Mouse (Mus musculus) heart, embryonic 16.5 days (tissue): ENCODE results near the gene Tbxas1. TPM values are rescaled to one million over a fixed set of nuclear protein-coding genes. Genes with fewer than 3 reads are reported as not detected.

ENCODE experiments used
- ATAC-seq: fragments of 200-750 bp; cut with Nextera tagmentation; replicated peaks from 2 replicates; pipeline ENCODE4 v1.8.0; 2017; ENCODE audit warnings: moderate number of reproducible peaks; ENCODE audit not compliant: insufficient read depth, low FRiP score; ENCODE audit errors: extremely low read depth
- H3K27ac ChIP-seq: fragments of 300-500 bp; sonication (generic); 2 replicates; pipeline ENCODE4 v1.5.1; 2014; ENCODE audit warnings: mild to moderate bottlenecking, low read length, control low read depth, moderate library complexity
- H3K27me3 ChIP-seq: fragments of 300-500 bp; sonication (generic); 2 replicates; pipeline ENCODE4 v1.6.1; 2014; ENCODE audit warnings: low read length, mixed read lengths; ENCODE audit not compliant: control insufficient read depth, insufficient read depth
- H3K36me3 ChIP-seq: fragments of 300-500 bp; sonication (generic); 2 replicates; pipeline ENCODE4 v1.6.1; 2014; ENCODE audit not compliant: control insufficient read depth, insufficient read depth
- H3K4me1 ChIP-seq: fragments of 300-500 bp; sonication (generic); 2 replicates; pipeline ENCODE4 v1.6.1; 2014; ENCODE audit warnings: low read length, mixed read lengths; ENCODE audit not compliant: control insufficient read depth, insufficient read depth
- H3K4me2 ChIP-seq: fragments of 300-500 bp; sonication (generic); 2 replicates; pipeline ENCODE4 v1.6.1; 2014; ENCODE audit warnings: low read depth, mild to moderate bottlenecking, control low read depth, low read length
- H3K4me3 ChIP-seq: fragments of 300-500 bp; sonication (generic); 2 replicates; pipeline ENCODE4 v1.5.1; 2014; ENCODE audit warnings: mild to moderate bottlenecking, control low read depth, low read length
- H3K9ac ChIP-seq: fragments of 300-500 bp; sonication (generic); 2 replicates; pipeline ENCODE4 v1.6.1; 2014; ENCODE audit warnings: low read length, control low read depth
- H3K9me3 ChIP-seq: fragments of 300-500 bp; sonication (generic); replicated peaks from 2 replicates; pipeline ENCODE4 v1.6.1; 2016; ENCODE audit warnings: low read length; ENCODE audit not compliant: control insufficient read depth
- WGBS: fragments of 180-500 bp; shearing (Covaris S2); extraction: QIAGEN DNeasy Blood & Tissue Kit; methylation state at CpG from one replicate; pipeline ENCODE4 v1.1.7; 2014; 5-methylcytosine and 5-hydroxymethylcytosine counted together
- polyA plus RNA-seq: library from polyadenylated mRNA; unstranded; fragments of >200 nt; fragmentation: Nextera tagmentation; extraction: Ambion mirVana; gene quantifications from 2 replicates; pipeline ENCODE4 v1.2.1, GENCODE M21; 2015

Gene Tbxas1
- polyA plus RNA-seq, 1 experiment from 2014 or later, result 1.9 TPM

- 71% methylated on average over 2 of the region's 2 CpGs for WGBS
- peaks cover 22% of the 10 kb centered on the region for H3K4me1 ChIP-seq
Measured at GRCm38 (mm10) chr6:38866761-38867160, 8.4 kb upstream of the Tbxas1 start.

DNA sequence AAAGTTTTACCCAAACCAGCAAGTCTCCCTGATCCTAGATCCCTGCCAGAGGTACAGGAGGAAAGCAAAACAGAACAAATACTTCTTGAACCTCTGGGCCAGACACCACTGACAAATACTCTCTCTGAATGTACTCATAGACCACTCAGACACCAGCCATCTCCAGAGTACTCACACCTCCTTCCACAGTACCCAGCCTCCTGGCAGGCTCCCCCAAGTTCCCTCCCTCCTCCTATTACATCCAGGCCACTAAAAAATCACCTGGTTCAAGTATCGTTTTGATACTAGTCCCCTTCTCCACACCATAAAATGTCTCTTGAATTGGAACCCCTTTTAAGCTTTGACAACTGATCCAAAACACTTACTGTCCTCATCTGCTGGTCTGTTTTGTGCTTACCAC is 7.9 kb upstream of the Tbxas1 start:
- Histone ChIP-seq H3K9ac (no peak overlapping the region), H3K4me3 (no peak overlapping the region), H3K4me1 (peaks cover 22% of the 10 kb centered on the region), H3K27me3 (no peaks in the 10 kb centered on the region), H3K36me3 (no peaks in the 10 kb centered on the region), H3K27ac (no peak overlapping the region), H3K4me2 (no peak overlapping the region), H3K9me3 (no peaks in the 10 kb centered on the region)
- 67% methylated on average over 1 of the region's 1 CpGs for WGBS
- ATAC-seq, result no peak

More at GRCm38 (mm10) chr6:38866761-38867160, 8.4 kb upstream of the Tbxas1 start:
- Histone ChIP-seq H3K36me3 (no peaks in the 10 kb centered on the region), H3K4me3 (no peak overlapping the region), H3K4me2 (no peak overlapping the region), H3K9me3 (no peaks in the 10 kb centered on the region), H3K27me3 (no peaks in the 10 kb centered on the region), H3K27ac (no peak overlapping the region), H3K9ac (no peak overlapping the region)
- no peak for ATAC-seq

- Histone ChIP-seq H3K4me2 (no peak overlapping the region), H3K9me3 (no peaks in the 10 kb centered on the region), H3K9ac (no peak overlapping the region), H3K4me1 (peaks cover 21% of the 10 kb centered on the region), H3K27me3 (no peaks in the 10 kb centered on the region), H3K4me3 (no peak overlapping the region), H3K27ac (no peak overlapping the region), H3K36me3 (no peaks in the 10 kb centered on the region)
- no peak for ATAC-seq
- 93% methylated on average over 1 of the region's 1 CpGs for WGBS
Measured at GRCm38 (mm10) chr6:38868974-38869373, 6.2 kb upstream of the Tbxas1 start.

DNA sequence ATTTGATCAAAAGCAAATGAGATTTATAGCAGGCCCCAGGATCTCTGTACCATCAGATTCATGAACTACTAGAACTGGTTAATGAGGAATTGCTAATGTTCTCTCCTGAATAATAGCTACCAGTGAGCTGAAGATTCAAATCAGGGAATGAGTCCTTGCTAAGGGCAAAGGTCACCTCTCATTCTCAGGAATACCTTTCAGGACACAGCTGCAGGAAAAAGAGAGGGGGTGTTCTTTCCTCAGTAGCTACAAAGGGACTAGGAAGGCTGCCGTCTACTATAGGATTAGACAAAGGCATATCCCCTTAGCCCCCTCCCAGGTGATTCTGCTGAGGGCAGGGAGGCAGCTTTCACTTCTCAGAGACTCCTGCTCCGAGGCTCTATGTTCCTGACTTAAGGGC is 5.1 kb upstream of the Tbxas1 start:
- Histone ChIP-seq H3K36me3 (no peaks in the 10 kb centered on the region), H3K9me3 (no peaks in the 10 kb centered on the region), H3K27ac (no peak overlapping the region), H3K9ac (no peak overlapping the region), H3K4me2 (no peak overlapping the region), H3K4me1 (peaks cover 18% of the 10 kb centered on the region), H3K27me3 (no peaks in the 10 kb centered on the region), H3K4me3 (no peak overlapping the region)
- ATAC-seq, result no peak
- 57% methylated on average over 2 of the region's 2 CpGs for WGBS

GRCm38 (mm10) chr6:38871051-38871450 is 4.2 kb upstream of the Tbxas1 start:
- H3K4me1 ChIP-seq, result peaks cover 14% of the 10 kb centered on the region
- no peak for ATAC-seq
- 51% methylated on average over 7 of the region's 7 CpGs for WGBS
- no peak overlapping the region for H3K4me2 ChIP-seq
- H3K9me3 ChIP-seq, result no peaks in the 10 kb centered on the region
- no peaks in the 10 kb centered on the region for H3K36me3 ChIP-seq
- no peaks in the 10 kb centered on the region for H3K27me3 ChIP-seq
- no peak overlapping the region for H3K4me3 ChIP-seq
- no peak overlapping the region for H3K27ac ChIP-seq
- H3K9ac ChIP-seq, result no peak overlapping the region

DNA sequence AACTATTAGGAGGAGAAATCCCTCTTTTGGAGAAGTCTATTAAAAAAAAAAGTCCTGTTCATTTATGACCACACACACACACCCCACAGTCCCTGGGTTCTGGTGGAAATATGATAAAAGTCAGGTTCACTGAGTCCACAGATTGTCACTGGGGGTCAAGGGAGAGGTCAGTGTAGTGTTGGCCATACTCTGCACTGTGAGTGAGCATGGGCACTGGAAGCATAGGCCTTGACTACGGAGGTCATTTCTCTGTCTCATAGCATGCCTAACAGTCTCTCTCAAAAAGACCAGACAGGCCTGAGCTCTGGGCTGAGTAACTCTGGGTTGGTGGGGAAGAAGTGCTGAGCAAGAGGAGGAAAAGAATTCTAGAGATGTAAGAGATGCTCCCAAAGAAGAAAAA is 1.9 kb upstream of the Tbxas1 start:
- no peak overlapping the region for H3K4me2 ChIP-seq
- no peaks in the 10 kb centered on the region for H3K27me3 ChIP-seq
- H3K36me3 ChIP-seq, result no peaks in the 10 kb centered on the region
- no peak for ATAC-seq
- H3K9ac ChIP-seq, result no peak overlapping the region
- H3K9me3 ChIP-seq, result no peaks in the 10 kb centered on the region
- WGBS, result 72% methylated on average over 1 of the region's 1 CpGs
- peaks cover 14% of the 10 kb centered on the region; the same call in 1 of the 2 replicates for H3K4me1 ChIP-seq
- no peak overlapping the region for H3K4me3 ChIP-seq
- H3K27ac ChIP-seq, result no peak overlapping the region

DNA sequence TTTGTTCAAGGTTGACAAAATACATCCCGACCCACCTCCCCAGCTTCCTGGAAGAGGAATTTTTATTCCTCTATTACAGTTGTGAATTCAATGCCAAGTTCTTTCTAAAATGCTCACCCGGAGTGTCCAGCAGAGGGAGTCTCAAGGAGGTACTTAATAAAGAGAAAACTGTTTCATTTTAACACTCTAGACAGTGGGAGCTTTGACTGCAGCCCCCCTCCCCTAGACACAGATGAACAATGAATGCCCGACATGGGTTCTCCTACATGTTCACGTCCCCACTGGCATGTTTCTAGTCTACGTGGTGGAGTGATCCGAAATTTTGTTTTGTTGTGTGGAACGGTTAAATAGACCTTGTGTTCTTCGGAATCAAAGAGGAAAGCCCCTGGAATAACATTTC is 1.2 kb upstream of the Tbxas1 start:
- Histone ChIP-seq H3K36me3 (no peaks in the 10 kb centered on the region), H3K4me2 (peak overlapping the region; percentile 67), H3K27ac (no peak overlapping the region), H3K4me1 (peaks cover 14% of the 10 kb centered on the region; the same call in 1 of the 2 replicates), H3K9ac (peak overlapping the region; percentile 99; the same call in 1 of the 2 replicates), H3K27me3 (no peaks in the 10 kb centered on the region), H3K4me3 (peak overlapping the region; percentile 100), H3K9me3 (no peaks in the 10 kb centered on the region)
- ATAC-seq, result no peak
- WGBS, result 10% methylated on average over 8 of the region's 8 CpGs

- Histone ChIP-seq H3K4me3 (peak overlapping the region; percentile 100), H3K4me1 (peaks cover 14% of the 10 kb centered on the region; the same call in 1 of the 2 replicates), H3K27ac (peak overlapping the region; percentile 89), H3K27me3 (no peaks in the 10 kb centered on the region), H3K9me3 (no peaks in the 10 kb centered on the region), H3K4me2 (peak overlapping the region; percentile 67), H3K9ac (peak overlapping the region; percentile 99), H3K36me3 (no peaks in the 10 kb centered on the region)
- no peak for ATAC-seq
- under 1% methylated on average over 23 of the region's 23 CpGs for WGBS
Measured at GRCm38 (mm10) chr6:38874565-38875257, 493 bp upstream of the Tbxas1 start.

- Histone ChIP-seq H3K36me3 (no peaks in the 10 kb centered on the region), H3K9me3 (no peaks in the 10 kb centered on the region), H3K4me1 (peaks cover 11% of the 10 kb centered on the region; the same call in 1 of the 2 replicates), H3K4me3 (peak within 1 kb of the TSS; percentile 100), H3K27ac (peak within 1 kb of the TSS; percentile 89), H3K27me3 (no peaks in the 10 kb centered on the region), H3K9ac (peak within 1 kb of the TSS; percentile 99), H3K4me2 (peak within 1 kb of the TSS; percentile 73)
- peak; percentile 92 for ATAC-seq
- under 1% methylated on average over 90 of the region's 108 CpGs for WGBS
Measured at GRCm38 (mm10) chr6:38876071-38876911, 1.1 kb downstream of the Tbxas1 start, which contains the start of gene Hipk2. TSS of gene Hipk2 (minus strand) at chr6:38876165.
